Mouse (Mus musculus): ENCODE results near the gene Kcnip3. TPM values are rescaled to one million over a fixed set of nuclear protein-coding genes. Genes with fewer than 3 reads are reported as not detected.
A peak's percentile ranks its signal among the peaks of the same experiment; 100 is the strongest.

Kcnip3 gene
- total RNA-seq (2021), result 1 to 10 TPM in 1 of 2 experiments, under 1 TPM in 1; 0.94 to 1.9 TPM

DNA sequence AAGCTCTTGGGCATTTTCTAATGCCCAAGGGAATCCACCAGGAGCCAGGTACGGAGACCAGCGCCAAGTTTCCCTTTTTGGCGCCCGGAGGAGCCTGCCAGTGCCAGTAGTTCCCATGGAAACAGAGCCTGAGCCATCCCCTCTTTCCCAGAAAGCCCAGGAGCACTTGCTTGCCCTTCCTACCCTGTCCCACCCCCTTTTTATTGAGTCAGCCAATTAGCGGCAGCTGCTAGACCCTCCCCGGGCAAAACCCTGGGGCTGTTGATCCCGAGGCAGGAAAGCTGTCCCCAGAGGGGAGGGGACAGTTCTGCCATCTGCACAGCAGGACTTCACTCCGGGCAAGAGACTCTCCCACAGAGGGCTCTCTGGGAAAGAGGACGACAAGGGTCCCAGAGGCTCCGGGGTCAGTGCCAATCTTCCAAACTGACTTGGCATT is at the start of gene Kcnip3:
Gene Kcnip3, minus strand, starts transcription at position 89 of the 436 bp plus-strand sequence.
- intact Hi-C loops (cut with DNase I), result no loop called here
- no peak for DNase-seq

DNA sequence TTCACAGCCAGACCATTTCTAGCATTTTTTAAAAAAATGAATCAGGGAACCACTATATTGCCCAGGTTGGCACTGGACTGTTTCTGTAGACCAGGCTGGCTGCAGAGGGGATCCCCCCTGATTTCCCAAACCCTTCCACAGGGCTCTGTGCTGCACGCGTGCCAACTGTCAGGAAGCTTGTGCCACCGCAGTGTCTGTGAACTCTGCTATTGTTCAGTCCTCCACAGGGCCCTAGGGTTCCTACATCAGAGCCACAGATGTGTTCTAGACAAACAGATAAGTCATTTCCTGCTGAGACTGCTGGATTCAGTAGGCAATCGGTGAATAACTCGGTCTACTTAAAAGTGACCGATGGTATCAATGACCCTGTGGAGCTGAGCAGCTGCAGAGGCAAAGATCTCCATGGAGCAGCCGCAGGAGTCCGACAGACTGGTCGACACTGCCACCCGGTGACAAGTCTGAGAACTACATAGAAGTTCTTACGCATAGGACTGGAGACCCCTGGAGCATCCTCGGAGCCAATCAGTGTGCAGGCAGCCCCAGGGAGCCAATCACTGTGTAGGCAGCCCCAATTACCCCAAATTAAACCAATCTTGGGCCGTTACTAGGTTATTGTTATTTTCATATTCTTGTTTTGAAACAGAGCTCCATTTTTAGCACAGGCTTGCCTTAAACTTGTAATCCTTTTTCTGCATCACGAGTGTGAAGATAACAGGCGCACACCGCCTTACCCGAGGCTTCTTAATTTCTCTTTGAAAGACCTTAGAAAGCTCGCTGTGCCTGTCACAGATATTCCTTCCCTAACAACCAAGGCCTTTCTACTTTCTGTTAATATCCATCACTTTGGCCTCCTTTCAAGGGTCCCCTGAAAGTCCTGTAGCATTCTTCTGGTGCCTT is 37.4 kb upstream of the Kcnip3 start:
- intact Hi-C loops (cut with DNase I), result loop anchor here (1.0 to 5.0 kb wide), 3 partner anchors 52 to 197 kb away; partner anchors contain the start of gene Adra2b
- DNase-seq, result peak; percentile 74 to 75

DNA sequence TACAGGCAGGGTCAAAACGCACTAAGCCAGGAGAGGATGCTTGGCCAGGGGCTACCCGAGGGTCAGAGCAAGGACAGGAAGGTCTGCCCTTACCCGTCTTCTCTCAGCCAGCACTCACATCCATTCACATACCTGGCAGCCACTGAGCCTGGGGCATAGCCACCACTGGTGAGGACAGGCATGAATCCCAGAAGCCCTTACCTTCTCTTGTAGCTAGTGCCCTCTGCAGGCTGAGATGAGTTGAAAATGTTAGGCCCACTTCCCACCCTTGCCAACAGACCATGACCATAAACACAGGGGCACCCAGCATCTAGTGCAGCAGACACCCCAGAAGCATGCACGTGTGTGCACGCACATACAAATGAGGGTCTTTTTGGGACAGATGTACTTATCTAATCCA is 29.2 kb upstream of the Kcnip3 start:
- intact Hi-C loops (cut with DNase I), result loop anchor here (2.0 kb wide), 1 partner anchor 44 kb away; no protein-coding TSS in a partner anchor
- DNase-seq, result no peak

DNA sequence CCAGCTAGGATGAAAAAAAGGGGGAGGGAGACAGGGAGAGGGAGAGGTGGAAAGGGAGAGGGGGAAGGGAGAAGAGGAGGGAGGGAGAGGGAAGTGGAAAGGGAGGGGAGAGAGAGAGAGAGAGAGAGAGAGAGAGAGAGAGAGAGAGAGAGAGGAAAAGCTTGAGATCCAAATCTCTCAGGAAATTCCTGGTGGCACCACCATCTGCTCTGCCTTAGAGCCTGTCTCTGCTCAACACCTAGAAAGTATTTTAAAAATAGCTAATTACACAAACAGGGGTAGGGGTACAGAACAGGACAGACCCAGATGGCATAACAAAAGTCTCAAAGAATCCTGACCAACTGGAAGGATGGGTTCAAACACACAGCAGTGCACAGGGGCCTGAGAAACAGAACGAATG is 28.6 kb upstream of the Kcnip3 start:
- intact Hi-C loops (cut with DNase I), result loop anchor here (2.0 kb wide), 1 partner anchor 44 kb away; no protein-coding TSS in a partner anchor
- no peak for DNase-seq

DNA sequence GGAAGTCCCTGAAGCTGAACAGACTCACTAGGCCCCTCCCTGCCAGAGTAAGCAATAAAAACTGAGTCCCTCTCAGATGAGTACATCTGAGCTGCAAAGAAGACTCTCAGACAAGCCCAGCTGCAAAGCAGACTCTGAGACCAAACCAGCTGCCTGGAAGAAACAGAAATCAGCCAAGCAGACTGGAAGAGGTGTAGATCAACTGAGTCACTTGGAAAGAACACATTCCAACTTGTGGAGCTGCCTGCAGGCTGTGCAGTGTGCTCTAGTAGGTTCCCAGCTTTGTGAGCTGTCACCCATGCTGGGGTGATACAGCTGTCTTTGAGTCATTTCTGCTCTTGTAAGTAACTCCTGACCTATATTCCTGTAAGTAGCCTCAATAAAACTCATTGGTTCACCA is 27.8 kb upstream of the Kcnip3 start:
- intact Hi-C loops (cut with DNase I), result loop anchor here (2.0 kb wide), 1 partner anchor 43 kb away; no protein-coding TSS in a partner anchor
- DNase-seq, result no peak

DNA sequence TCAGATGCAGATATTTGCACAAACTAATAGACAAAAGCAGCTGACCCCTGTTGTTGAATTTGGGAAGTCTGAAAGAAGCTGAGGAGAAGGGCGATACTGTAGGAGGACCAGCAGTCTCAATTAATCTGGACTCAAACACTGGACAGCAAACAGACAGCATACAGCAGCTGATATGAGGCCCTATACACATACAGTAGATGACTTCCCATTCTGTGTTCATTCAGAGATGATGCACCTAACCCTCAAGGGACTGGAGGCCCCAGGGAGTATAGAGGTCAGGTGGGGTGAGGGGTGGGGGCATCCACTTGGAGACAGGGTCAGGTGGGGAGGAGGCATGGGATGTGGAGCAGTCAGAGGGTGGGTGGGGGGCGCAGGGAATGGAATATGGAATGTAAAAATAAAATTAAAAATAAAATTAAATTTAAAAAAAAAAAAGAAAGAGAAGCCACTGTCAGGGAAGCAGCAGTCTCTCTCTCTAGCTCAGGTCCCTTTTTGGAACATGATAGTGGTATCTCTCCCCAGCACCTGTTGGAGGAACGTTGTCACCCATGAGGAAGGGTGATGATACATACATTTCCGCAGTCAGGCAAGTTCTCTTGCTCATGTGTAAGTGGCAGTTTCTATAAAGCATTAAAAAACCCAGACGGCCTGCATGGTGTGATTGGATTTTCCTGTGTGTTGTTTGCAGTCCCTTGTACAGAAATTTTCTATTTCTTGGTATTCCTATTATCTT is 26.6 kb upstream of the Kcnip3 start:
- intact Hi-C loops (cut with DNase I), result no loop called here

GRCm38 (mm10) chr2:127541697-127542096 is 19.8 kb upstream of the Kcnip3 start:
- DNase-seq, result no peak
- intact Hi-C loops (cut with DNase I), result no loop called here

More for the DNA sequence above, 26.6 kb upstream of the Kcnip3 start:
- DNase-seq, result no peak

GRCm38 (mm10) chr2:127541185-127541584 is 19.3 kb upstream of the Kcnip3 start, which contains the start of gene Prom2:
Prom2 (minus strand) TSS chr2:127541467.
- intact Hi-C loops (cut with DNase I), result no loop called here
- no peak for DNase-seq

- no peak for DNase-seq
- intact Hi-C loops (cut with DNase I), result no loop called here
Measured at GRCm38 (mm10) chr2:127539494-127539893, 17.6 kb upstream of the Kcnip3 start.

DNA sequence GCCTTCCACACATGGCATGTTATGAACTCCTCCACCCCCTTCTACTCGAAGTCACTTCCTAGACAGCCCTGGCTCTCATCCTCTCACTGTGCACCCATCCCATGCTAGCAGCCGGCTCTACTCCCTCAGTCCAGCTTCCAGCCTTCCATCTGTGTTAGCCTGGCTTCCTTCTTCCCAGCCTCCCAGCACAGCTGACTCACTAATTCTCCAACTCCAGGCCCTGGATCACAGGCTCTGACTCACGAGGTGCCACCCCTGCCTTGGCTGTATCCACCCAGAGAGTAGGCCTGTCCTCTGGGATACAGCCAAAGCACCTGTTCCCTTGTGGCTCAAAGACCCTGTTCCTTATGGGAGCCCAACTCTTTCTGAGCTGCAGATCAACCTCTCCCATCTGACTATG is 15.7 kb upstream of the Kcnip3 start:
- DNase-seq, result no peak
- intact Hi-C loops (cut with DNase I), result no loop called here

DNA sequence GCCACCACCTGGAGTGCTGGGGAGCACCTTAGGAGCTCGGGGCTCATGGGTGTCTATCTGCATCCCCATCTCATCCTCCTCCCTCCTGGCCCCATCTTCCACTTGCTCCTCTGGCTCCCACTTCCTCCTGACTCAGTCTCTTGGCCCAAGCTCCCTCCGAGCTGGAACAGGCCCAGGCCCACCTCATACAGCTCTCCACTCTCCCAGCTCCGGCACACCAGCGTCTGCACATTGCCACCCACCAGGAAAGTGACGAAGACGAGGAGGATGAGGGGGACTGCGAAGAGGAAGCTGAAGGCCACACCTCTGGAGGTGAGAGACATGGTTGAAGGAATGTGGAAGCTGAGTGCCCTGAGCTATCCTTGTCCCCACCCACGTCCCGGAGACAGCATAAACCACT is 13.5 kb upstream of the Kcnip3 start:
- intact Hi-C loops (cut with DNase I), result no loop called here
- DNase-seq, result no peak

DNA sequence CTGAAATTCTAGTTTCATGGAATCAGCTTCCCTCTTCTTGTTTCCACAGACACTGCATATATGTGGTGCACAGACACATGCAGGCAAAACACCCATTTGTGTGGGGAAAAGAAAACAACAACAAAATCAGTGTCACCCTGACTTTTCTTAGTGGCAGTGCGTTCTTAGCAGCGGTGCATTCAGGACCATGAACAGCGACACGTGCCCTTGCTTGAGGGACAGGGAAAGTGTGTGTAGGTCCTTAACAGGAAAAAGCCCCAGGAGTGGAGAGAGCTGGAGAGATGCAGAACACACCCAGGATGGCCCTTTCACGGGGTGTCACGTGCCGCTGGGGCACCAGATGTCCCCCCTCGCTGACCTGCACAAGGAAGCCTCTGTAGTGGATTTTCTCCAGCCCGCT is 10.5 kb upstream of the Kcnip3 start:
- intact Hi-C loops (cut with DNase I), result no loop called here
- DNase-seq, result no peak

GRCm38 (mm10) chr2:127531592-127531991 is 9.7 kb upstream of the Kcnip3 start:
- intact Hi-C loops (cut with DNase I), result no loop called here
- no peak for DNase-seq

GRCm38 (mm10) chr2:127530418-127530817 is 8.5 kb upstream of the Kcnip3 start:
- intact Hi-C loops (cut with DNase I), result no loop called here
- no peak for DNase-seq

GRCm38 (mm10) chr2:127525004-127525775 is 3.3 kb upstream of the Kcnip3 start:
- no peak for DNase-seq
- intact Hi-C loops (cut with DNase I), result no loop called here

DNA sequence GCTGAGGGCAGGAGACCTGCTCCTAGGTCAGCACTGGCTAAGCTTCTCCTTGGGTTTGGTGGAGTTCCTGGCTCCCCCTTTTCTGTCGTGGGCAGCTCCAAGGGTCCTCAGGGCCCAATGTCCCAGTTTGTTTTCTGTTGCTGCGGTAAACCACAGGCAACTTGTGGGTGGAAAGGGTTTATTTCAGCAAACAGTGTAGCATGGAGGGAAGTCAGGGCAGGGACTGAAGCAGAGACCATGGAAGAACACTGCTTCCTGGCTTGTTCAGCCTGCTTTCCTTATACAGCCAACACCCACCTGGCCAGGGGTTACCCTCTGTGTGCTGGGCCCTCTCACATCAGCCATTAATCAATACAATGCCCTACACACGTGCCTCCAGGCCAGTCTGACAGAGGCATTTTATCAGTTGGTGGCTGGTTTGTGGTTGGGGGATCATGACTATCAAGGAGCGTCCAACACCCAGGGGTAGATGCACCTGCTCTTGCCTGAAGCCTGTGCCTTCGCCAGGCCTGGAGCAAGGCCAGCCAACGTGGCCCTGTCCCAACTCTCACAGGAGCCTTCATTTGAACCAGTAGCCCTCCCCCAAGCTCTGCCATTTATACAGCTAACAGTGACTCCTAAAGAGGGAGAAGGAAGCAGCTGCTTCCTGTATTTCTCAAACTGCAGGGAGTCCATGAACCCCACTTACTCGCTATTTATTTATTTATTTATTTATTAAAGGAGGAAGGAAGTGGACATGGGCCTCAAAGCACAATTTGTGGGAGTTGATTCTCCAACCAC is 2.2 kb upstream of the Kcnip3 start:
- peak in 1 of 2 experiments; percentile 30 for DNase-seq
- intact Hi-C loops (cut with DNase I), result no loop called here

- DNase-seq, result no peak
Measured at GRCm38 (mm10) chr2:127521172-127522005, 505 bp downstream of the Kcnip3 start.

GRCm38 (mm10) chr2:127520123-127520522 is 1.8 kb downstream of the Kcnip3 start:
- no peak for DNase-seq
- intact Hi-C loops (cut with DNase I), result no loop called here

More at GRCm38 (mm10) chr2:127521172-127522005, 505 bp downstream of the Kcnip3 start:
- intact Hi-C loops (cut with DNase I), result no loop called here

GRCm38 (mm10) chr2:127519308-127519707 is 2.6 kb downstream of the Kcnip3 start:
- intact Hi-C loops (cut with DNase I), result no loop called here
- no peak for DNase-seq
